Mouse (Mus musculus) duodenum, adult 2 months (tissue): ENCODE results near the gene Rabggta. TPM values are rescaled to one million over a fixed set of nuclear protein-coding genes. Genes with fewer than 3 reads are reported as not detected.

Experiments used
- polyA plus RNA-seq: library from polyadenylated mRNA; depleted of rRNA; stranded (reverse); fragments of >200 nt; gene quantifications from 2 replicates; pipeline ENCODE4 v1.2.3, GENCODE M21; 2012; ENCODE audit warnings: low replicate concordance; rRNA removed

The Rabggta gene
- polyA plus RNA-seq: 44.0 and 48.3 TPM in 2 replicates

DNA sequence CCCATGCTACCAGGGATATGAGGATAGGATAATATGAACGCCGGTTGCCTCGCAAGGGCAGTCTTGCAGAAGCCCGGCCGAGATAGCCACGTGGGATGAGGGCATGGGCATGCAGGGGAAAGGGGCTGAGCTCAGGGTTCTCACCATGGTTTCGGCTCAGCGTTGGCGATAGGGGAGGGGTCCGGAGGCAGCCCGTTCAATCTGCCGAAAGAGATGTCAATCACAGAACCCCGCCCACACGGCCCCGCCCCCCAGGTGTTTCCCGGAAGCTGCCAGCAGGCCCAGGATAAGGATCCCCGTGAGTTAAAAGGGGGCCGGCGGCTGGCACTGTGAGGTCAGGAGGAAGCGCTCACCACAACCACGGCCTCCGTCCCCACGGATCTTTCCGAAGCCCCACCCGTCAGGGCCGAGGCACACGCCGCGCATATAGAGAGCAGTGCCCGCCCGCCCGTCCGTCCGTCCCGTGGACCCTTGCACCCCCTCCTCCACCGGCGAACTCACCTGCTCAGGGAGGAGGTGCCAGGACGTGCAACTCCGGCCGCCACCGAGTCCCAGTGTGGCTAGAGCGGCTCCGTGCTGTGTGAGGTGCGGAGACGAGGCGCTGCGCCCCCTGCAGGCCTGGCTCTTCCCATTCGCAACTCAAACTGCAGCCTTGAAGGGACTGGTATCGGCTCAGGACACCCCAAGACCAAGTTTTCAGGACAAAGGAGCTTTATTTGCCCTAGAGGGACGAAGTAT is at the start of gene Rabggta:
Rabggta (minus strand) TSS at position 564 of the 738 bp plus-strand sequence.

GRCm38 (mm10) chr14:55765696-55766095 is 43.6 kb upstream of the Rabggta start, which contains the start of gene Ltb4r1:
Gene Ltb4r1, plus strand, starts transcription at chr14:55765962.

DNA sequence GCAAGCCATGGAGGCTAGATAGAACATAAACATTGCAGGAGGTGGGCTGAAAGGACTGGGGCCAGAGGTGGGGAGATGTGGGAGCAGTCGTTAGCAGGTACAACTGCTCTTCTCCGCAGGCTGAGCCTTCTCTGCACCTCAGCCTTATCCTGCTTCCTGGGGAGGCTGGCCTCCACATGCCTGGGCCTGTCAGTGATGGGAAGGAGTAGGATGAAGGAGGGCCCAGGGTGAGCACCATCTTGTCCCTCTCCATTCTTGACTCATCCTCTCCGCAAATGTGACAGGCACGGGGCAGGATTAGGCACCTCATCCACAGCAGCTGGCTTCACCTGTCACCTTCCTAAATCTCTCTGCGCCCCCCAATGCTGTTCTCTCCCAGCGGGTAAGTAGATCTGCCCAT is 39.1 kb upstream of the Rabggta start, which contains the start of gene Ltb4r2:
Ltb4r2 (plus strand) TSS at position 266 of the 400 bp plus-strand sequence.

DNA sequence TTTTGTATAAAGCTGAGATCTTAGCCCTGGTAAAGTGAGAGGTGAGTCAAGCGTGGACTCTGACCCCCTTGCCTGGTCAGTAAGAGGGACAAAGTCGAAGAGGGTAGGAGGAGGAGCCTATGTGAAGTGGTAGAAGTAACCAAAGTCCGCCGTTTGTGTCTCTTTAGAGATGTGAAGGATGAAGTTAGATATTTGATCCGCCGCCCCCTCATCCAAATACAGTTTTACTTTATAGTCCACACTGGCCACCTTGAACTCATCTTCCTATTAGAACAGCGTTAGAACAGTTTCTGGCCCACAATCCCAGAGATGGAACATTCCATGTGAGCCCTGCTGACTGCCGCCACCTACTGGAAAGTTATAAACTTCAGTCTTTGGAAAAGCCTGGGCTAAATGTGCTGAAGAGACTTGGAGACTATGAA is 36.3 kb upstream of the Rabggta start, which contains the start of gene Cideb:
Cideb (minus strand) TSS at position 96 of the 422 bp plus-strand sequence.

DNA sequence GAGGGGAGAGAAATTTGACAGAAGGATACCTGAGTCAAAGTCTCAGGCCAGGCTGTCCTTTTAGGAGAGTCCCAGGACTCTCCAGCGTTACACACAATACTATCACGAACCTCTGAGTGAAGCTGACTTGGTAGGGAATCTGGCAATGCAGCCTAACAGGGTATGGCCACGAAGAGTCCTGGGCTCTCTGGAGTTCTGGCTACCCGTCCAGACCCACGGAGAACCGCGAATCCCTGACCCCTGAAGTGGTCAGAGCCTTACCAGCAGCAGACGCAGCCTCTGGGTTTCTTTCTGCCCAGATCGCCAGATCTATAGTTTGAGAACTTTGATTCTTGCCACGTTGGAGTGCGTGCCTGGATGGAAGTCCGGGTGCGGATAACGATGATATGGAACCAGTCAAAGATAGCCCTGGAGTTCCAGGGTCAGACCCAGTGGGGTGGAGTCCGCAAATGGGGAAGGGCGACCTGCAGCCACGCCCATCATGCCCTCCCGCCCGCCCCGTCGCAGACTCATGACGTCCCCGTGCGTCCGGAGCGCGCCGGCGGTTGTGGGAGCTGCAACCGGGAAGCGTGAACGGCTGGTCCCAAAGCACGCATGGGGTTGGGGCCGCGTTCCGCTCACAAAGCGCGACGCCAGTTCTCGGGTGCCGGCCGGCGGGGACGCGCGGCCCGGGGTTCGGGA is 23.3 kb upstream of the Rabggta start, which contains the start of the genes Dhrs1 and Nop9:
Dhrs1 (minus strand) TSS at position 511 of the 681 bp plus-strand sequence.
Nop9 (plus strand) TSS at position 514 of the 681 bp plus-strand sequence.

DNA sequence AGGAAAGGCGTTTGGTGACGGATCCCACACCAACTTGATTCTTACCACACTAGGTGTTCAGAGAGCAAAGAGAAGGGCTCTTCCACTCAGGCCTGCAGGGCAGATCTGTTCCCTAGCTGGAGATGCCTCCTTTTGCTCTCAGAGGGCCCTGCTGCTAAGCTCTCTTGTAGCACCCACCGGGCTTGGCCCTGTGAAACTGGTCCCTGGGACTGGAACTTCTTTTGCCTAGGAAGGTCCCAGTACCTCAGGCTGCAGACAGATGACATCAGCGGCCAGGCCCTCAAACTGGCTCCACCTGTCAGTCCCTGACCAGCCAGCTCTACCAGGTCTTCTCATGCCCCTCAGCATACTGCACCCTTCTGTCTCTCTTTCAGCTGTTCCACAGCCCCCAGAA is 8.3 kb downstream of the Rabggta start, which contains the start of gene Tgm1:
Tgm1 (minus strand) TSS at position 198 of the 394 bp plus-strand sequence.

GRCm38 (mm10) chr14:55681160-55682117 is 40.6 kb downstream of the Rabggta start, which contains the start of gene Tinf2:
Gene Tinf2, minus strand, starts transcription at chr14:55681820.

DNA sequence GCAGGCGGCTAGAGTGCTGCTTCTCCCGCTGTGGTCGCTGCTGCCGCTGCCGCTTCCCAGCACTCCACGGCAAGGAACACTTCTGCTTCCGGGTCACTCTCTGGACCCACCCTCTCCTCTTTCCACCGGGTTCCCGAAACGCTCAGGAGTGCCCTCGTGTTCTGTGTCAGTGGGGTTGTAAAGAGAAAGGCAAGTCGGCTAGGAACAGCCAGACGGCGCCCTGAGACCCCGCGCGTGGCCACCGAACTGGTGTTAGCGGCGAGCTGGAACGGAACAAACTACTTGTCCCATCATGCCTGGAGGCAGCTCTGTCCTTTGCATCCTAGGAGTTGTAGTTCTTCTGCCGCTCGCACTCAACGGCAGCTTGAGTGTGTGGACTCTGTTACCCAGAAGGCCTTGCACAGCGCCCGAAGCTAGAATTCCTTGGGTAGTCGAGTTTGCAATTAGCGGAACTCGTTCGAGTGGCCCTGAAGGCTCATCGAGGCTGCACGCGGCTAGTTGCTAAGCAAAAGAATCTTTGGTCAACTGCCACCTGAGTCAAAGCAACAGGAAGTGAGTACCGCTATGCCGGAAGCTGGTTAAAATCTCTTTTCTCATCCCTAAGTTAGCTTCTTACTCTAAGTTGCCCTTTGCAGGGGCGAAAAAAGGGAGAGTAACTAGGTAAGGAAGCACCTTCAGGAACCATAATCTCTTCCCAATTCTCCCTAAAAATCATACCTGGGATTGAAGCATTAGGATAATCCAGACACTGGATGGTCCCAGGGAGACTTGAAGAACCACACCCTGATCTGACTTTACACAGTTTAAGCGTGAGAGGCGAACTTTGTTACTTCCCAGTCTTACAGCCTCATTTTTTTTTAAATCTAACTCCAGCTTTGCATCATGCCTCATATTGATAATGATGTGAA is 50.0 kb downstream of the Rabggta start, which contains the start of the genes Gmpr2 and Nedd8:
Gmpr2 (plus strand) TSS at position 109 of the 908 bp plus-strand sequence.
Nedd8 (minus strand) TSS at position 292 of the 908 bp plus-strand sequence.

Other genes starting within 250 kb of the Rabggta start
- 95.3 and 98.5 TPM in 2 replicates for gene Dhrs4, start 243.5 kb downstream of the Rabggta start, polyA plus RNA-seq
- gene Carmil3, start 231.6 kb downstream of the Rabggta start, polyA plus RNA-seq: 0.58 and 5.5 TPM in 2 replicates
- gene Cpne6, start 211.8 kb downstream of the Rabggta start, polyA plus RNA-seq: 0.02 TPM in 1 of 2 replicates, not detected in the other
- not detected in 2 replicates for gene Nrl, start 197.3 kb downstream of the Rabggta start, polyA plus RNA-seq
- 19.5 and 27.3 TPM in 2 replicates for gene Pck2, start 182.0 kb downstream of the Rabggta start, polyA plus RNA-seq
- gene Dcaf11, start 162.3 kb downstream of the Rabggta start, polyA plus RNA-seq: 95.6 and 99.0 TPM in 2 replicates
- 0.66 and 1.2 TPM in 2 replicates for gene A730061H03Rik, start 161.9 kb downstream of the Rabggta start, polyA plus RNA-seq
- gene Fitm1, start 146.6 kb downstream of the Rabggta start, polyA plus RNA-seq: 0.09 TPM in 1 of 2 replicates, not detected in the other
- 79.6 and 120 TPM in 2 replicates for gene Psme1, start 144.1 kb downstream of the Rabggta start, polyA plus RNA-seq
- gene Emc9, start 137.0 kb downstream of the Rabggta start, polyA plus RNA-seq: 22.9 and 37.1 TPM in 2 replicates
- 117 and 212 TPM in 2 replicates for gene Psme2, start 131.2 kb downstream of the Rabggta start, polyA plus RNA-seq
- gene Rnf31, start 130.6 kb downstream of the Rabggta start, polyA plus RNA-seq: 33.6 and 53.0 TPM in 2 replicates
- gene Irf9, start 118.7 kb downstream of the Rabggta start, polyA plus RNA-seq: 54.8 and 80.1 TPM in 2 replicates
- gene Rec8, start 104.2 kb downstream of the Rabggta start, polyA plus RNA-seq: 59.9 and 65.8 TPM in 2 replicates
- 22.5 and 39.9 TPM in 2 replicates for gene Ipo4, start 86.3 kb downstream of the Rabggta start, polyA plus RNA-seq
- 6.3 and 23.9 TPM in 2 replicates for gene Gm49378, start 84.4 kb downstream of the Rabggta start, polyA plus RNA-seq
- 112 and 118 TPM in 2 replicates for gene Tm9sf1, start 78.5 kb downstream of the Rabggta start, polyA plus RNA-seq
- gene Tssk4, start 72.1 kb downstream of the Rabggta start, polyA plus RNA-seq: 0.69 and 1.3 TPM in 2 replicates
- gene Mdp1, start 61.8 kb downstream of the Rabggta start, polyA plus RNA-seq: 17.9 and 19.6 TPM in 2 replicates
- 9.4 and 9.7 TPM in 2 replicates for gene Gmpr2, start 50.3 kb downstream of the Rabggta start, polyA plus RNA-seq
- gene Nedd8, start 50.1 kb downstream of the Rabggta start, polyA plus RNA-seq: 242 and 271 TPM in 2 replicates
- 8.9 and 9.3 TPM in 2 replicates for gene Tinf2, start 40.4 kb downstream of the Rabggta start, polyA plus RNA-seq
- 0.48 and 0.58 TPM in 2 replicates for gene Tgm1, start 8.3 kb downstream of the Rabggta start, polyA plus RNA-seq
- 404 and 508 TPM in 2 replicates for gene Dhrs1, start 23.4 kb upstream of the Rabggta start, polyA plus RNA-seq
- 10.6 and 12.5 TPM in 2 replicates for gene Nop9, start 23.4 kb upstream of the Rabggta start, polyA plus RNA-seq
- 265 and 662 TPM in 2 replicates for gene Cideb, start 36.2 kb upstream of the Rabggta start, polyA plus RNA-seq
- gene Ltb4r2, start 39.2 kb upstream of the Rabggta start, polyA plus RNA-seq: 36.1 and 162 TPM in 2 replicates
- 14.4 and 49.5 TPM in 2 replicates for gene Ltb4r1, start 43.7 kb upstream of the Rabggta start, polyA plus RNA-seq
- gene Adcy4, start 61.8 kb upstream of the Rabggta start, polyA plus RNA-seq: 3.4 and 3.5 TPM in 2 replicates
- gene Ripk3, start 66.6 kb upstream of the Rabggta start, polyA plus RNA-seq: 46.1 and 54.9 TPM in 2 replicates
- 10.9 and 11.1 TPM in 2 replicates for gene Nfatc4, start 100.9 kb upstream of the Rabggta start, polyA plus RNA-seq
- gene Nynrin, start 131.7 kb upstream of the Rabggta start, polyA plus RNA-seq: 1.6 TPM in 2 replicates
- gene Cbln3, start 162.1 kb upstream of the Rabggta start, polyA plus RNA-seq: 0.15 and 0.32 TPM in 2 replicates
- gene Khnyn, start 162.7 kb upstream of the Rabggta start, polyA plus RNA-seq: 15.1 and 17.9 TPM in 2 replicates
- gene Sdr39u1, start 178.0 kb upstream of the Rabggta start, polyA plus RNA-seq: 31.1 and 34.9 TPM in 2 replicates
- gene Cma1, start 222.4 kb upstream of the Rabggta start, polyA plus RNA-seq: not detected in 2 replicates
- gene Cma2, start 228.7 kb upstream of the Rabggta start, polyA plus RNA-seq: 0.12 TPM in 1 of 2 replicates, not detected in the other